Mouse (Mus musculus) CD4-positive, CD25-positive, alpha-beta regulatory T cell, adult 2 months (primary cell): Measurements from ENCODE around the gene Scaf8.
"Not testable (repeated sequence)": the region's sequence is repeated elsewhere in the genome, so short reads cannot be mapped to it uniquely, and the experiment has no call there.

ENCODE experiments used
- DNase-seq: peaks from one replicate; pipeline ENCODE4 v3.0.0-alpha.2; 2012; ENCODE audit warnings: low read depth, low spot score

Scaf8 gene

DNA sequence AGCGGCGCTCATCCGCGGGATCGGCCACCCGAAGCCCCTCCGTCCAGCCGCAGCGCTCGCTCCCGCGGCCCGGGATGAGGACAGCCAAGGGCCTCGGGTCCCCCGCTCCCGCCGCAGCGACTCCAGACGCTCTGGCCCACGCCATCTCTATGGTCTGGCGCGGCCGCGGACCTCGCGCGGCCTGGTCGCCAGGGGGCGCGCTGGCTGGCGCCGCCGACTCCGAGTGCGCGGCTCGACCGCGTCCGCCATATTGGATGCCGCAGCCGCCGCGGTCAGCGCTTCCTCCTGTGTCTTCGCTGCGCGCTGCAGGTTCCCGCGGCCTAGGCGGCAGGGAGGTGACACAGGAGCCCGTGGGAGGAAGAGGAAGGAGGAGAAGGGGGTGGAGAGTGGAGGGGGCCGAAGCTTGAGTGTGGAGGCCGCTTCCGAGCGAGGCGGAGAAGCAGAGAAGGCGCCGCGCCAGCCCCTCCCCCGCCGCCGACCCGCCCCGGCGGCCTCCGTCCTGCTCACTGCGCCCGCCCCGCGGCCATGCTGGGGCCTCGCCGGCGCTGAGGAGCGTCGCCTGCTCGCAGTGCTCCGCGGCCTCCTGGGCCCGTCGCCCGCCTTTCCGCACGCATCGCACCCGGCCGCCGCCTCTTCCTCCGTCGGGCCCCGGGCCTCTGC, at the start of gene Scaf8:
Gene Scaf8, plus strand, starts transcription at position 253 of the 660 bp plus-strand sequence.
- peak; percentile 95 for DNase-seq

DNA sequence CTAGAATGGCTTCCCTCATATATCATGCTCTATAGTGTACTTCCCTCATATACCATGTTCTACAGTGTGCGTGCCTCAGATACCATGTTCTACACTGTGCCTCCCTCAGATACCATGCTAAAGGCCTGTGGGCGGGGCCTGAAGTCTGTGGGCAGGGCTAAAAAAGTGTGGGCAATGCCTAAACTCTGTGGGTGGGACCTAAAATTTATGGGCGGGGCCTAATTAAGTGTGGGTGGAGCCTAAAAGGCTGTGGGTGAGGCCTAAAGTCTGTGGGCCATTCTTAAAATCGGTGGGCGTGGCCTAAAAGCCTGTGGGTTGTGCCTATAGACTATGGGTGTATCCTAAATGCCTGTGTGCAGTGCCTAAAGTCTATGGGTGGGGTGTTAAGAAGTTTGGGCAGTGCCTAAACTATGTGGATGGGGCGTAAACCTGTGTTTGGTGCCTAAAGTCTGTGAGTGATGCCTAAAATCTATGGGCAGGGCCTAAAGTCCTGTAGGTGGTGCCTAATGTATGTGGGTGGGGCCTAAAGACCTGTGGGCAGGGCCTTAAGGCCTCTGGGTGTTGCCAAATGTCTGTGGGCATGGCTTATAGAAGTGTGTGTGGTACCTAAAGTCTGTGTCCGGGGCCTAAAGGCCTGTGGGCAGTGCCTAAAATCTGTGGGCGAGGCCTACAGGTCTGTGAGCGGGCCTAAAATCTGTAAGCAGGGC, 39.5 kb upstream of the Scaf8 start:
- DNase-seq = peak; percentile 29

DNA sequence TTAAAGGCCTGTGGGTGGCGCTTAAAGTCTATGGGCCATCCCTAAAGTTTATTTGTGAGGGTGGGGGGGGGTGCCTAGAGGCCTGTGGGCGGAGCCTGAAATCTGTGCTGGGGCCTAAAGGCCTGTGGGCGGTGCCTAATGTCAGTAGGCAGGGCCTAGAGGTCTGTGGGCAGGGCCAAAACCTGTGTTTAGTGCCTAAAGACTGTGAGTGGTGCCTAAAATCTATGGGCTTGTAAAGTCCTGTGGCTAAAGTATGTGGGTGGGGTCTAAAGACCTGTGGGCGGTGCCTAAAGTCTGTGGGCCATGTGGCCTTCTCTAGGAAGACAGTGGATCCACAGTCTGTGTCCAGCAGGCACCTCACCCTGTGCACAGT, 38.9 kb upstream of the Scaf8 start:
- peak; percentile 23 for DNase-seq

DNA sequence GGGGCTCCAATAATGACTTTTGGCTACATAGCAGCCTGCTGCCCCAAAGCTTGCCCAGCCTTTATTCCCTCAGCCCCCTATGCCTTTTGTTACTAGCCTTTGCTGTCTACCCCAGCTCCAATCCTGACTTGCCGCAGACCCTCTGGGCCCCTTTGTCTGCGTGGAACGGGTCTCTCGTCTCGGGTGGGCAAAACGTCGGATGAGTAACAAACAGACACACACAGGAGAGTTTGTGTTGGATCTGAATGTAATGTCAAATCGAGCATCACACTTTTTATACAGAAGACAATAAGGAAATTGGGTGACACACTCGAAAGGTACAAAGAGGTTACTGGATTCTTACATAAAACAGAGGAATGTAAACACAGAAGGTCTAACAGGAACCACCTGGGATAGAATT, 36.8 kb upstream of the Scaf8 start:
- DNase-seq = not testable (repeated sequence)

DNA sequence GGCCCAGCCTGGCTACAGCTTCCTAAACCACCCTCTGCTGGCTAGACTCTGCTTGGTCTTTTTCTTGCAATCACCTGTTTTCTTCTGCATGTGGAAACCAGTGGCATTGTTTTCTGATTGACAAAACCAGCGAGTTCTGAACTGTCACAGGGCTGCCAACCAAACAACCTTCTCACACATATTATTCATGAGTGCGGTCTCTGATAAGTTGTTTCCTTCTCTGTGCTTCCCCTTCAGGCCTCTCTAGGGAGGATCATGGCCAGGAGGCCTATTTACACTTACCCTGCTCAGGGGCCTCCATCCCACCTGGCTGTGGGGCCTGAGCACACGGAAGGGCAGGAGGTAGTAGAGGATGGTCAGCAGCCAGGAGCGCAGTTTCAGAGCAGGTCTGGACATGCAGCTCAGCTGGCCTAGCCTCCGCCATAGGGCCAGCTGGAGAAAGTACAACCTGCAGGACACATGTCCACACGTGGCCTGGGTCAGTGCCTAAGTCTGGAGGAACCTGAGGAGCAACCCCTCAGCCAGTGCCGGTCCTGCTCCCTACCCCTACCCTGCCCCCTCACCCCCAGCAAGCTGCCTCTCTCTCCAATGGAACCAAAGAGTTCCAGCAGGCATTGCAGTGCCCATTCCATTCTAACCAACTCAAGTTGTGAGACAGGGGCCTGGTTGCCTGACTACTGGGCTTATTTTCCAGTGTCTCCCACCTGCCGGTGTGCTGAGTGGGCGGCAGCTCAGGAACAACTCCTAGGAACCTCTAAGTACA, 34.0 kb upstream of the Scaf8 start:
- not testable (repeated sequence) for DNase-seq

DNA sequence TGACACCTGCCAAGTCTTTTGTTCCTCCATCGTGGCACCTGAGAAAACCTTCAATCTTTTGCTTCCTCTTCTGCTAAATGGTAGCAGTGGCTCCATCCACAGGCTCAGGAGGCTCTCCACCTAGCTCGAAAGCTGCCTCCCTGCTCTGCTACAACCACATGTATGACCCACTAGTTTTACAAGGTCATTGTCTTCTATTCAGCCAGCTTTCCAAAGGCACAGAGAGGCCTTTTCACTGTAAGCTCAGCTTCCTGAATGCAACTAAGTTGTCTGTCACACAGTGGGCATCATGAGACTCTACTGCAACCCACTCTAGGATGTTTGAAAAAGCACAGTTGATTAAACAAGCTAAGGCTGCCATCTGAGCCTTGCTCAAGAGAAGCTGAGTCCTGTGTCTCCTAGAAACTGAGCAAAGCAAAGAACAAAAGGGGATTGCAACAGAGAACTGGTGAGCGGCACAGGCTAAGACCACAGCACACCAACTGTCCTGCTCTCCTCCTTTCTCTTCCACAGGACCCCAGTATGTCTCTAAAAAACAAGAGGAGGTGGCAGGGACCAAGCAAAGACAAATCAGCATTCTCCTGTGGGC, 33.2 kb upstream of the Scaf8 start:
- DNase-seq = not testable (repeated sequence)

DNA sequence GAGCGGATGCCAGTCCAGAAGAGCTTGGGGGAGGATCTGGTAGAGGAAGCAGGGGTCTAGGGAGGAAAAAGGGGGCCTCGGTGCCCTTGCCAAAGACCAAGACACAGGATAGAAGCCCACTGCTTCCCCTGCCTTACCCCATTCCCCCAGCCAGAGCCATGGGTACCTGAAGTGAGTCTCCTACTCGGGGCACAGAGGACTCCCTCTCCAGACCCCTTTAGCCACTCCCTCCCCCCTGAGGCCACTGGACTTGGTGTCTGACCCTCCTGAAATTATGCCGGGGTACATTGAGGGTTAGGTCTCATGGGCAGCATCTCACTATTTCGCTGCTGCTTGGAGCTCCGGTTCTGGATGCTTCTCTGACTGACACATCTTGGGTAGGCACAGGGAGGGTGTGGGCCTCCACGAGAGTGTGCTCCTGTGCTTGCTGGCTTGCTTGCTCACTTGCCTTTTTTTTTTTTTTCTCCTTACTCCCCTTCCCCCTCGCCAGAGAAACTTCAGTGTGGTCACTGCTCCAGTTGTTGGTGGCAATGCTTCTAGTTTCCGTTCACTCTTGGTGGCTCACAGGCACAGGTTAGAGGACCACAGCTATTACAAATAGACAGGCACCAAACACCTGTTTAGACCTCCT, 32.5 kb upstream of the Scaf8 start:
- DNase-seq = peak; percentile 54

DNA sequence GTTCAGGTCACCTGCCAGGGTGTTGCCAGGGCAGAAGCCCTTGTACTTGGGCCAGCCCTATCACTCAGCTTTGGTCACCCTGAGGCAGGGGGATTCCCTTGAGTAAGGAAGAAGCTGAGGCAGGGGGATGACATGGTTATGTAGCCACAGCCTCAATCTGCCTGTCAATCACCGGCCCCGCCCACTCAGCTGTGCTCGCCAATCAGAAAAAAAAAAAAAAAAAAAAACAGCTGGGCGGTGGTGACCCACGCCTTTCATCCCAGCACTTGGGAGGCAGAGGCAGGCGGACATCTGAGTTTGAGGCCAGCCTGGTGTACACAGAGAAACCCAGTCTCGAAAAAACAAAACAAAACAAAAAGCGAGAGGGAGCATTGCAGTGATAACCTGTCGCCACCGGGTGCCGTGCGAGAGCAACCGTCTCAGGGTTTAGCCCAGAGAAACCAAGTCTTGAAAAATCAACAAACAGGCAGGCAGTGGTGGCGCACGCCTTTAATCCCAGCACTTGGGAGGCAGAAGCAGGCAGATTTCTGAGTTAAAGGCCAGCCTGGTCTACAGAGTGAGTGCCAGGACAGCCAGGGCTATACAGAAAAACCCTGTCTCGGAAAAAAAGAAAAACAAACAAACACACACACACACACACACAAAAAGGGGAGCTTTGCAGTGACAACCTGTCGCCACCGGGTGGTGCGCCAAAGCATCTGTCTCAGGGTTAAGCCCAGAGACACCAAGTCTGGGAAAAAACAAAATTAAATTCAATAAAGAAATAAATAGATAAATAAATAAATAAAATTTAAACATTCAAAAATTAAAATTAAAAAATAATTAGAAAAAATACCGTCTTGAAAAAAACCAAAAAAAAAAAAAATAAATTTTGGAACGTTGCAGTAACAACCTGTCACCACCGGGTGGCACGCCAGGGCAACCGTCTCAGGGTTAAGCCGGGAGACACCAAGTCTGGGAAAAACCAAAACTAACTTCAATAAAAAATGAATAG, 31.7 kb upstream of the Scaf8 start:
- peak; percentile 77 for DNase-seq

DNA sequence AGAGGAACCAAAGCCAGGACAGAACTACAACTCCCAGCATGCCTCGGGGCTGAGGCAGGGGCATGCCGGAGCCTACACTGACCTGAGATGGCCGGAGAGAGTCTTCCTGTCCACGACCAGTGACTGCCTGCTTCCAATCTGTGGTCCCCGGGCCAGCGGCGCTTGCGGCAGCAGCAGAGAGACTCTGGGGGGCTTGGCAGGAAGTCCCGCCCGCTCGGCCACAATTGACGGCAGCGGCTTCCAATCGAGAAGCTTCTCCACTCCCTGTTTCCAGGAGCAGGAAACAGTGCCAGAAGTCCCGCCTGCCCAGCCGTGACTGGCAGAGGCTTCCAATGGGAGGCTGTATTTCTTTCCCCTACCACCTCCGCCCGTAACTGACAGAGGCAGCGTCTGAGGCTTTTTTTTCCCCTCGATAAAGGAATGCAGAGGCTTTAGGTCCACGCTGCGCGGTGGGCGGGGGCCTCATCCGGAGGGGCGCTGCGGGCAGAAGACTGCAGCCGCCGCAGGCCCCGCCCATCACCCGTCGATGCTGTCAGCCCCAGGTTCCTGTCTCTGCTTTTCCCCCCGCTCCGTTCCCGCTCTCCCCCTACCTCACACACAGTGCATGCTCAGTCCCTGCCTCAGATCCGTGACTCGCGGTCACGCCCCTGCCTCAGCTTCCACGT, 30.8 kb upstream of the Scaf8 start:
- peak; percentile 93 for DNase-seq

DNA sequence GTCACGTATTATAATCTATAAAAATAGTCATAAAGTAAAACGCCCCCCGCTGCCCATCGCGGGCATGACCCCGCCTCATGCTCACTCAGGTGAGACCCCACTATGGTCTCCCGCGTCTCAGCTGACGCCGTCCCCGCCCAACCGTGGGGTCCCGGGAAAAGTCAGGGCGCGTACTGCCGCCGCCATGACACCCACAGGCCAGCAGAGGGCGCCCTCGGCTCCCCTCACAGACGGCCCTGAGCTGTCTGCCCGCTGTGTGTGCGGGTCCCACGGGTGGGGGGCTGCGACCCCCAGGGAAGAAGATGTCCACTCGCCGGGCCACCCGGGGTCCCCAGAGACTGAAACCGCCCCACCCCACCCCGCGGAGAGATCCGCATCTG, 30.2 kb upstream of the Scaf8 start:
- peak; percentile 87 for DNase-seq

DNA sequence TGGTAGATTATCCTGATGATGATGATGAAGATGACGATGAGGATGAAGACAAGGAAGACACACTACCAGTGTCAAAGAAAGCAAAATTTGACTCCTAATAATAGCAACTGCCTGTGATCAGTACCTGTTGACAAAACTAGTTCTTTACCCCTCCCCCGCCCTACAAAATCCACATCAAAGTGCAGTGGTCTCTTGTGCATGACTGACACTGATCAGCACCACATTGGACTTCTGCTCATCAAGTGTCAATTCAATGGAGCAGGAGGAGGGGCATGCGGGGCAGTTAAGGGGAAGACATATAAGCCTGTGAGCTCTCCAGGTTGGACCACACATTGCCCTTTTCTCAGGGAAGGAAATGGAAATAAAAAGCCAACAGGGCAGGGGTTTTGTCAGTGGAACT, 29.6 kb upstream of the Scaf8 start:
- DNase-seq = peak; percentile 53

DNA sequence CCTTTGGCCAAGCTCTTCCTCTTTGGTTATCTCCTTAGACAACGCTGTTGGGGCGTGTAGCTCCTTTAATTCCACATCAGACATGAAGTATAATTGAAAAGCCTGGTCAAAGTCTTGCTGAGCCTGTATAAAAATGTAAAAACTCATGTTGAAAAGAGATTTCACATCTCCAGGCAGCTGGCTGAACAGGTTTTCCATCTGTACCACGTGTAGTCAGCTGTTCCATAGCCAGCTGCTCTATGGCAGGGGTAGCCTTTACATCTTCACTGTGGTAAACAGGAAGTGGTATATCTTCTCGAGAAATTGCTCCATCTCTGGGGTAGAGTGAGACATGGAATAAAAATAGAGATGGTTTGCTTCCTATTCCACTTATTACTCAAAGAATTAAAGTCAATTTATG, 22.1 kb upstream of the Scaf8 start:
- DNase-seq = peak; percentile 56

DNA sequence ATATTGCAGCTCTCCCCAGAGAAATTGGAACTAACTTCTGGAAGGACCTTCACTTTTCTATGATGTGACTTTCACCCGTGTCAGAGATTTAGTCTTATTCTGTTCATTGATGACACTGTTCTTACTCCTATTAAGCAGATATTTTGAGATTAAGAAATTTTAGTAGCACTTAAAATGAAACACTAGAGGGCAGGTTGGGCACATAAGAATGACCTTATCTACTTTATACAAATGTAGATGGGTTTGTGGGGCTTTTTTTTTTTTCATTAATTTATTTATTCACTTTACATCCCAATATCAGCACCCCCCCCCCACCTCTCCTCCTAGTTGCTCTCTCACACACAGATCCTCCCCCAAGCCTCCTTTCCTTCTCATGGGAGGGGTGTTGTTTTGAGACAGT, 15.5 kb upstream of the Scaf8 start:
- not testable (repeated sequence) for DNase-seq

DNA sequence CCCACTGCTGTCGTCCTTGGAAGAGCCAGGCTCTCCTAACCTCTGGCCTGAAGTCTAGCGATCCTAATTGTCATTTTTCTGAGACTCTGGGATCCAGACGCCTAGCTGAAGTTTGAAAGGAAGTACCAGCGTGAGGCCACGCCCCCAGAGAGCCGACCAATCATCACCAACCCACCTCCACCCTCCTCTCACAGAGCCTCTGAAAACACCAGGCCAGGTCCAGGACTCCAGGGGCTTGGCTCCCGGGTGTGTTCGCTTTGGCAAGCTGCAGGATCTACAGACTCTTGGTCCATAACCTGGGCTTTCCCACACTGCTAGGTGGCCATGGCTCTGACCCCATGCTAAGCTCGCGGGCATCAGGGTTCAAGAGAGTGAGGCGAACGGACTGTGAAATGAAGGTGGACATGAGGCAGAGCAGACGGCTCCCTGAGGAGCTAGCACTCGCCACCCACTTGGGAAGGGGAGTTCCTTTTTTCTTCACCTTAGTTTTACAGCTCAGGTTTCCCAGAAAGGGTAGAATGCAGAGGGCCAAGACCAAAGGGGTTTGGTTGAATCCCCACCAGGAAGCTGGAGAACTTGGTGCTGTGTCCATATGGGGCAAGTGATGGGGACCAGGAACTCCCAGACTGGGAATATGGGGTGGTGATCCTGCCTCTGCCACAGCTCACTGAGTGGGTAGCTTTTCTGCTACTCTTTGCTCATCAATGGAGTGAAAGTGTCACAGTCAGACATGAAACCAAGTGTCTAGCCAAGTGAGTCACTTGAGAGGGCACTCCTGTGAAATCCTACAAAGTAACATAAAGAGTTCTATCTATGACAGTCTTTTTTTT, 12.2 kb upstream of the Scaf8 start:
- DNase-seq = peak; percentile 86

DNA sequence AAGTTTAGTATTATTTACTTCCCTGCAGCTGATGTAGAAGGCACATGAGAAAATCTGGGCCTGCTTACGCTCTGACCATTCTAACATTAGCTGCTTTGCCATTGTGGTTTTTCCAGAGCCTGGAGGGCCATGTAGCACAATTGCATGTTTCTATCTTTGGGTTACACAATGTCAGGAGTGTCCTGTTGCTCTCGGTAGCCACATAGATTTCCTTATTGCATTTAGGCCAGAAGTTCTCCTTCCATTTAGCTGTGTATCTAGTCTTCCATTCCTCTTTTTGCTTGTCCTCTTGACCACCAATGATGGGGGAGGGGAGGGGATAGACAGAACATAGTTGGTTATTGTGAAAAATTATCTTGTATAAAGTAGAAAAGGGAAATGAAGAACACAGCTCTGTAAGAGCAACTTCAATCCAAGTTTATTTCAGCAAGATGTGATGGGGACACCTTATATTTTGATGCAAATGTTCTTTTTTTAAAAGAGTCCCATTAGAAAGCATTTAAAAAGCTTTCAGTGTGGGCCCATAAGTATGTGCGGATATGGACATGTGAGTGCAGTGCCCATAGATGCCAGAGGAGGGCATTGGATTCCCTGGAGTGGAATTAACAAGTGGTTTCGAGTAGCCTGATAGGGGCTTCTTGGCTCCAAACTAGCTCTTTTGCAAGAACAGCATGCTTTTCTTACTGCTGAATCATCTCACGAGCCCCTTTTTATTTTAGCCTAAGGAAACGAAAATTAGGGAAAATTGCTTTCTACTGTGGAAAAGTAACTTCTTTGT, 10.4 kb upstream of the Scaf8 start:
- DNase-seq = no peak

DNA sequence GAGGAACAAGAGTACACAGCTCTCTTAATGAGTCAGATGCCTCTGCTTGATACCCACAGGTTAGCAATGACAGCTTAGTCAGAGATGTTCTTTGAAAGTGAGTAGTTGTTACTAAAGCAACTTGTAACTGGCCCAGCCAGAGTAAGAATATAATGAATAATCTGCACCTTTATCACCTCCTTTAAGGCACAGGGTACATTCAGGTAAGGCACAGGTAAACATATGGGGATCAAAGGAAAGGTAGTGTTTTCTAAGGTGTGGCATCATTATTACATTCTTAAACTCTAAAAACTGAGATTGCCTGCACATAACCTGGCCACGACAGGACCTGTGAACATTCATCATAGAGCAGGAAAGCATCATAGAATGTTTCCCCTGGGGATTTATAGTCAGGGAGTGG, 9.8 kb upstream of the Scaf8 start:
- DNase-seq = no peak

DNA sequence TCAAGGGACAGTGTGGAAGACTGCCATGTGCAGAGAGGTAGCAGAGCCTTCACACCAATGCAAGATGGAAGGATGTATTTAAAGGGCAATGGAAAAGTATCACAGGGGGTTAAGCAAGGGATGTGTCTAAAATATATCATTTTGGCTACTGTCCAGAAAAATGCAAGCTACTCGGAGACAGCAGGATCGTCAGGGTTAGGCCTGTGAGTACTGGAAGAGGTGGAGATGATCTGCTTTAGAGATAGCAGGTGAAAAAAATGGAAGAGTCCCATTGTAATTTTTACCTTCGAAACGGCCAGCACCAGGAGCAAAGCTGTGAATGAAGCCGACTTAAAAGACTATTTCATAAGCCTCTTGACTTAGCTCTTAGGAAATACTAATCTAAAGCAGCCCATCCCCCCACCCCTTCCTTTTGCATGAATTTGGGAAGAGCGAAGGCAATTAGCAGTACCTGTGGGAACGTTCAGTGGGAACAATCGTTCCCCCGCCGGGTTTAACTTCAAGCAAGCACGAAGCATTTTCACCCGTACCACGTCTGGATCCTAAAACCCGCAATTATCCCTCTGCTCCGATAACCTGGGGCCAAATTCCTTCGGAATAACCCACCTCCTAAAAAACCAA, 925 bp upstream of the Scaf8 start:
- no peak for DNase-seq

DNA sequence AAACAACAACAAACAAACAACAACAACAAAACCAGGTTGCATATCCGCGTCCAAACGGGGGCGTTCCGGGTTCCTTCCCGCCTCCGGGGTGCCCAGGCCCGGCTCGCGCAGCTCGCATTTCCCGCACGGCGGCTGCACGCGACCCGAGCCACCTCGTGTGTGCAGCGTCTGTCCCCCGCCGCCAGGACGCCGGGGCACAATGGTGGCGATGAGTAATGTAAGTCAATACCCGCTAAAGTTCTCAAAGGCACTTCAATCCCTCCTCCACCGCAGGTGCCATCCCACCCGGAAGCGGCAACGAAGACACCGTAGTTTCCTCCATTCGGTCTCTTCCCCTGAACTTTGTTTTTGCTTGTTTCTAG, 433 bp upstream of the Scaf8 start:
- peak; percentile 91 for DNase-seq
